Mouse (Mus musculus) megakaryocyte, embryonic 14.5 days (primary cell): ENCODE data around the gene Clasp2.

Experiments used
- FLI1 ChIP-seq: IDR thresholded peaks from 2 replicates; pipeline ENCODE4 v1.6.1; 2012; ENCODE audit warnings: low read length, inconsistent platforms, mixed read lengths
- GATA1 ChIP-seq: IDR thresholded peaks from 3 replicates; pipeline ENCODE4 v1.6.1; 2012; ENCODE audit warnings: mixed read lengths, low read length, inconsistent platforms, borderline replicate concordance

DNA sequence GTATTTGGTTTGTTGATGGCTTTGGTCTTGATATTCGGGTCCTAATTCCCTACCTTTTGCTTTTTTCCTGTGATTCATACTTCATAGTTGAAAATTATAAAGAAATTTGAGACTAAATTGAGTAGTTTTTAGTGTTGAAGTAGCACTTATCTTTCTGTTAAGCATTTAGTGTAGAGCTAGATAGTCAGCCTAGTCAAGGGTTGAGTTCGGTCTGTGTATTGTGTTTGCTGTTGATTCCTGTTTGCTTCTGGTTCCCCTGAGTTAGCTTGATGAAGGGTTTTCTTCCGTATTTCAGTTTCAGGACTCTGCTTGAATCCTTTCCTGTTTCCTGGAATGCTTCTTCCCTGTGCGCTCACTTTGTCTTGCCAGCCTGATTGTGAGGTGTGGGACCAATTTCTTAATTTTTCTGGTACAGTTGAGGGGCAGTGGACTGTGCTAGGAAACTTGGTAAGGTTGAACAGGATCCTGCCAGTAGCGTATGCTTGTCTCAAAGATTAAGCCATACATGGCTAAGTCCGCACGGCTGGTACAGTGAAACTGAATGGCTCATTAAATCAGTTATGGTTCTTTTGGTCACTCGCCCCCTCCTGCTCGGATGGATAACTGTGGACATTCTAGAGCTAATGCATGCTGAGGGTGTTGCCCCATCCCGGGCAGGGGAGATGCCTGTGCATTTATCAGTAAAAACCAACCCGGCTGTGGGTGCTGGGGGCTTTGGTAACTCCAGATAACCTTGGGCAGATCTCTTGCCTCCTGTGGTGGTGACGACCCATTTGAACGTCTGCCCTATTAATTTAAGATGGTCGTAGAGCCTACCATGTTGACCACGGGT, 14.8 kb downstream of the Clasp2 start:
- no peak for TF ChIP-seq GATA1
- no peak for TF ChIP-seq FLI1
